Mouse (Mus musculus): ENCODE measurements around the gene R3hdml.

- TF ChIP-seq GATA1 (IDR thresholded peaks at IDR 0.05; ENCODE audit: borderline replicate concordance, low read length): no peak
- no peak for TF ChIP-seq CTCF (IDR thresholded peaks at IDR 0.05; ENCODE audit: low read depth, low read length)
- no peak for TF ChIP-seq POLR2AphosphoS5 (IDR thresholded peaks at IDR 0.05; ENCODE audit: insufficient replicate concordance, low read depth, low read length)
- TF ChIP-seq TAL1 (conservative IDR thresholded peaks at IDR 0.05; ENCODE audit: low read depth, low read length): no peak
- no peak for TF ChIP-seq GATA2 (IDR thresholded peaks at IDR 0.05; ENCODE audit: borderline replicate concordance, low read depth, low read length)
These were observed 2.3 kb upstream of the R3hdml start for GRCm38 (mm10) chr2:163489725-163490291.

Measured in G1E (cell line).